Mouse (Mus musculus): ENCODE data around the gene Lrig2. TPM values are rescaled to one million over a fixed set of nuclear protein-coding genes. Genes with fewer than 3 reads are reported as not detected.
A peak's percentile ranks its signal among the peaks of the same experiment; 100 is the strongest.

The Lrig2 gene
- polyA plus RNA-seq, 1 experiment from 2014 or later = 11.2 TPM

- H3K9ac ChIP-seq (ENCODE audit: low read depth, low read length) = no peak overlapping the region
- peak overlapping the region; percentile 16; the same call in 1 of the 2 replicates for H3K4me3 ChIP-seq (replicated peaks; ENCODE audit: low read depth, low read length)
- H3K4me2 ChIP-seq (ENCODE audit: low read length) = peak overlapping the region; percentile 51
- peak overlapping the region; percentile 54; the same call in 1 of the 2 replicates for H3K27ac ChIP-seq
- H3K36me3 ChIP-seq (ENCODE audit: insufficient read depth, low read length) = no peaks in the 10 kb centered on the region
- H3K9me3 ChIP-seq (replicated peaks; ENCODE audit: low read length) = no peaks in the 10 kb centered on the region
- peak; percentile 66 for ATAC-seq (replicated peaks; ENCODE audit: low FRiP score, low read depth)
- peak; percentile 90 for DNase-seq (ENCODE audit: low spot score)
- TF ChIP-seq CTCF (IDR thresholded peaks at IDR 0.05; ENCODE audit: low read depth) = peak; percentile 83
- H3K4me1 ChIP-seq (replicated peaks; ENCODE audit: insufficient read depth, low read length) = 0 out of 2 replicates have a peak, but pooled peaks cover 7% of the 10 kb centered on the region
- WGBS = 6% methylated on average over 21 of the region's 21 CpGs
- H3K27me3 ChIP-seq (ENCODE audit: insufficient read depth, low read length) = no peaks in the 10 kb centered on the region
Observed at GRCm38 (mm10) chr3:104541139-104542064, 29.7 kb upstream of the Lrig2 start.

GRCm38 (mm10) chr3:104540480-104541138, 28.9 kb upstream of the Lrig2 start:
- 13% methylated on average over 9 of the region's 9 CpGs for WGBS
- no peak for TF ChIP-seq CTCF (IDR thresholded peaks at IDR 0.05; ENCODE audit: low read depth)
- Histone ChIP-seq H3K4me3 (replicated peaks; ENCODE audit: low read depth, low read length) (no peak overlapping the region), H3K9ac (ENCODE audit: low read depth, low read length) (no peak overlapping the region), H3K4me2 (ENCODE audit: low read length) (peak overlapping the region; percentile 51), H3K27me3 (ENCODE audit: insufficient read depth, low read length) (no peaks in the 10 kb centered on the region), H3K36me3 (ENCODE audit: insufficient read depth, low read length) (no peaks in the 10 kb centered on the region), H3K27ac (peak overlapping the region; percentile 54; the same call in 1 of the 2 replicates), H3K9me3 (replicated peaks; ENCODE audit: low read length) (no peaks in the 10 kb centered on the region), H3K4me1 (replicated peaks; ENCODE audit: insufficient read depth, low read length) (0 out of 2 replicates have a peak, but pooled peaks cover 7% of the 10 kb centered on the region)
- peak; percentile 49 for DNase-seq (ENCODE audit: low spot score)
- ATAC-seq (replicated peaks; ENCODE audit: low FRiP score, low read depth) = peak; percentile 54; the same call in 1 of the 2 replicates

GRCm38 (mm10) chr3:104533223-104533622, 21.5 kb upstream of the Lrig2 start:
- H3K9ac ChIP-seq (ENCODE audit: low read depth, low read length) = no peak overlapping the region
- no peaks in the 10 kb centered on the region for H3K9me3 ChIP-seq (replicated peaks; ENCODE audit: low read length)
- no peaks in the 10 kb centered on the region for H3K4me1 ChIP-seq (replicated peaks; ENCODE audit: insufficient read depth, low read length)
- H3K27ac ChIP-seq = no peak overlapping the region
- no peak for TF ChIP-seq CTCF (IDR thresholded peaks at IDR 0.05; ENCODE audit: low read depth)
- H3K36me3 ChIP-seq (ENCODE audit: insufficient read depth, low read length) = no peaks in the 10 kb centered on the region
- no peak overlapping the region for H3K4me2 ChIP-seq (ENCODE audit: low read length)
- H3K4me3 ChIP-seq (replicated peaks; ENCODE audit: low read depth, low read length) = no peak overlapping the region
- no peak for ATAC-seq (replicated peaks; ENCODE audit: low FRiP score, low read depth)
- no peak for DNase-seq (ENCODE audit: low spot score)
- 94% methylated on average over 1 of the region's 1 CpGs for WGBS
- no peaks in the 10 kb centered on the region for H3K27me3 ChIP-seq (ENCODE audit: insufficient read depth, low read length)

DNA sequence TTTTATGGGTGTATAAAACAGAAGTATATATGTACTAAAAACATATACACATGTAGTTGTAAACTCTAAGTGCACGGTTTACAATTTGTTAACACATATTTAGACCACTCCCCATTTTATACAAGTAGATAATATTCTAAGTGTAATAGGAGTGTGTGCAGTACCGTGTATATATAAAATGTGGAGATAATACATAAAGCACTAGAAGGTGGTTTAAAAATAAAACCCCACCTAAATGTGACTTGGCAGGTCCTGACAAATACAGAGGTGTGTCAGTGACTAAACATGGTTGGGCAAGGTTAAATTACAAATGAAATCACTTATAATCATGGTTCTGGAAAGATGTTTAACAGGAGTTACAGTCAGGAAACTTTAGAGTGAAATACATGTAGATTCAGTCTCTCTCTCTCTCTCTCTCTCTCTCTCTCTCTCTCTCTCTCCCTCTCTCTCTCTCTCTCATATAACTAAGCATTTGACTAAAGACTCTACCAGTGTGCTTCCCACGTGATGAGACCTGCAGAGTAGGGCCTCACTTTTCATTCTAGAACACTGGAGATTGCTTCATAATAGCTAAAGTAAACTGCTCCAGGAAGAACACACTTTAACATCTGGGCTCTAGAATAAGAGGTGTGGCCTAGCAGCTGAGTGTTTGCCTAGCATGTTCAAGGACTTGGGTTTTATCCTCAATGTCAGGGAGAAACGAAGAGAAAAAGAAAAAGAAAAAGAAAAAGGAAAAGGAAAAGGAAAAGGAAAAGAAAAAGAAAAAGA, 14.6 kb upstream of the Lrig2 start:
- H3K9ac ChIP-seq (ENCODE audit: low read depth, low read length) = no peak overlapping the region
- TF ChIP-seq CTCF (IDR thresholded peaks at IDR 0.05; ENCODE audit: low read depth) = no peak
- no peaks in the 10 kb centered on the region for H3K36me3 ChIP-seq (ENCODE audit: insufficient read depth, low read length)
- H3K4me3 ChIP-seq (replicated peaks; ENCODE audit: low read depth, low read length) = no peak overlapping the region
- ATAC-seq (replicated peaks; ENCODE audit: low FRiP score, low read depth) = no peak
- DNase-seq (ENCODE audit: low spot score) = no peak
- H3K4me1 ChIP-seq (replicated peaks; ENCODE audit: insufficient read depth, low read length) = 0 out of 2 replicates have a peak, but pooled peaks cover 3% of the 10 kb centered on the region
- no peak overlapping the region for H3K27ac ChIP-seq
- H3K4me2 ChIP-seq (ENCODE audit: low read length) = no peak overlapping the region
- no peaks in the 10 kb centered on the region for H3K9me3 ChIP-seq (replicated peaks; ENCODE audit: low read length)
- WGBS = 74% methylated on average over 4 of the region's 4 CpGs
- H3K27me3 ChIP-seq (ENCODE audit: insufficient read depth, low read length) = no peaks in the 10 kb centered on the region

DNA sequence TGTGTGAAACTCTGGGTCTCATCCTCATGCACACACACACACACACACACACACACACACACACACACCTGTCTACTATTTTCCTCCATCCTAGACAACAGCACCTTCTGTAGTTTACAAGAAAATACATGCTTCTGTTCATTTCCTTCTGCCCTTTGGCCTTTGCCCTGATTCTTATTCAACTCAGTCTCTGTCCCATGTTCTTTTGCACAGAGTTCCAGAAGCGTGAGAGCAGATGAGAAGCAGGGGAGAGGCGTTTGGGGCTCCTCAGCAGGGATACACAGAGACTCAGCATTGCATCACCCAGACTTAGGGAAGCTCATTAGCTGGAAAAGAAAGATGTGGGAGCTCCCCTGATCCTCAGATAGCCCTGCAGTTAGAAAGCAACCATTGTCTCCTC, 13.8 kb upstream of the Lrig2 start:
- 46% methylated on average over 2 of the region's 2 CpGs for WGBS
- no peak overlapping the region for H3K9ac ChIP-seq (ENCODE audit: low read depth, low read length)
- DNase-seq (ENCODE audit: low spot score) = no peak
- H3K27ac ChIP-seq = no peak overlapping the region
- H3K36me3 ChIP-seq (ENCODE audit: insufficient read depth, low read length) = no peaks in the 10 kb centered on the region
- H3K9me3 ChIP-seq (replicated peaks; ENCODE audit: low read length) = no peaks in the 10 kb centered on the region
- no peak overlapping the region for H3K4me3 ChIP-seq (replicated peaks; ENCODE audit: low read depth, low read length)
- no peaks in the 10 kb centered on the region for H3K27me3 ChIP-seq (ENCODE audit: insufficient read depth, low read length)
- no peak for TF ChIP-seq CTCF (IDR thresholded peaks at IDR 0.05; ENCODE audit: low read depth)
- ATAC-seq (replicated peaks; ENCODE audit: low FRiP score, low read depth) = no peak
- no peak overlapping the region for H3K4me2 ChIP-seq (ENCODE audit: low read length)
- 0 out of 2 replicates have a peak, but pooled peaks cover 3% of the 10 kb centered on the region for H3K4me1 ChIP-seq (replicated peaks; ENCODE audit: insufficient read depth, low read length)

GRCm38 (mm10) chr3:104525029-104525428, 13.3 kb upstream of the Lrig2 start:
- H3K9me3 ChIP-seq (replicated peaks; ENCODE audit: low read length) = no peaks in the 10 kb centered on the region
- ATAC-seq (replicated peaks; ENCODE audit: low FRiP score, low read depth) (no peak), DNase-seq (ENCODE audit: low spot score) (no peak)
- H3K4me1 ChIP-seq (replicated peaks; ENCODE audit: insufficient read depth, low read length) = 0 out of 2 replicates have a peak, but pooled peaks cover 3% of the 10 kb centered on the region
- no peak overlapping the region for H3K4me3 ChIP-seq (replicated peaks; ENCODE audit: low read depth, low read length)
- H3K4me2 ChIP-seq (ENCODE audit: low read length) = no peak overlapping the region
- H3K36me3 ChIP-seq (ENCODE audit: insufficient read depth, low read length) = no peaks in the 10 kb centered on the region
- H3K27me3 ChIP-seq (ENCODE audit: insufficient read depth, low read length) = no peaks in the 10 kb centered on the region
- TF ChIP-seq CTCF (IDR thresholded peaks at IDR 0.05; ENCODE audit: low read depth) = no peak
- no peak overlapping the region for H3K27ac ChIP-seq
- no peak overlapping the region for H3K9ac ChIP-seq (ENCODE audit: low read depth, low read length)
- WGBS = 84% methylated on average over 1 of the region's 1 CpGs
